Mouse (Mus musculus): Measurements from ENCODE around the gene Ldhb. TPM values are rescaled to one million over a fixed set of nuclear protein-coding genes. Genes with fewer than 3 reads are reported as not detected.

Ldhb gene
- polyA plus RNA-seq (2012; rRNA removed), result 18.1 and 19.0 TPM in 2 replicates

DNA sequence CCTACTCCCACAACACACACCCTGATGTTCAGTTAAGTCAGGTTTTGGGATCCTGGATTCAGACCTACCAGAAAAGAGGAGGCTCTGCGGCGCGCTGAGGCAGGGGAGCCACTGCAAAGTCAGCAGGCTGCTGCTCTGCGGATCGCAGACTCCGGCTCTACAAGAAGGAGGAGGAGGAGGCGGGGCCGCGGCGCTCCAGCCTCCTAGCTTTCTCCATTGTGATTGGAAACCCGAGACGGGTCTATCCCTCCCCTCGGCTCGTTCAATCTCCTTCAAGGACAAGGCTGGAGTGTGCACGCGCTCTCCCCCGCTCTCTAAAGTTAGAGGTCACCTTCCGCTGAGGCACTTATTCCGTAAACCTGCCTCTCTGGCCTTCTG lies at the start of gene Ldhb:
TSS of gene Ldhb (minus strand) at position 173 of the 378 bp plus-strand sequence.

DNA sequence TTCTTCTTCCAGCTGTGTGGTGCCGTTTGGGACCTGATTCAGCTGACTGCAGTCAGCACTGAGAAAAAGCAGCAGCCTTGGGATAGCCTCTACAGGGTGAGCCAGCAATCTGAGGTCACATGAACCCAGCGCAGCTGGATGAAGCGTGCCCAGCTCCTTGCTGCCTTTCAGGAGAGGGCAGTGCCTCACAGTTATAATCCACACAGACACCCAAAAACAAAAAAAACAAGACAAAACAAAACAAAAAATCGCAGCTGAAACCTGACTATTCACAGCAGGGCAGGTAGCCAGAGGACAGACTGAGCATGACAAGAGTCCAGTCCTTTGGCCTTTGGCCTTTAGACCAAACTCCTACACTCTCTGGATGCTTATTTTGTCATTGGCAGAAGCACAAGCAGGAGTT lies 35.0 kb downstream of the Ldhb start, which contains the start of gene Gys2:
TSS of gene Gys2 (minus strand) at position 309 of the 403 bp plus-strand sequence.

Other genes starting within 250 kb of the Ldhb start
- gene Iapp, start 209.5 kb downstream of the Ldhb start, polyA plus RNA-seq (2012; rRNA removed), result 1.3 and 1.8 TPM in 2 replicates
- not detected in 2 replicates for gene Slco1a5, start 185.0 kb downstream of the Ldhb start, polyA plus RNA-seq (2012; rRNA removed)
- 7.0 and 7.2 TPM in 2 replicates for gene Pyroxd1, start 162.3 kb downstream of the Ldhb start, polyA plus RNA-seq (2012; rRNA removed)
- gene Recql, start 120.9 kb downstream of the Ldhb start, polyA plus RNA-seq (2012; rRNA removed), result 2.5 and 3.1 TPM in 2 replicates
- gene Golt1b, start 120.7 kb downstream of the Ldhb start, polyA plus RNA-seq (2012; rRNA removed), result 4.0 and 4.3 TPM in 2 replicates
- gene Spx, start 94.5 kb downstream of the Ldhb start, polyA plus RNA-seq (2012; rRNA removed), result 0.37 and 0.60 TPM in 2 replicates
- gene Gys2, start 34.8 kb downstream of the Ldhb start, polyA plus RNA-seq (2012; rRNA removed), result 0.03 and 0.06 TPM in 2 replicates
- 15.9 and 18.3 TPM in 2 replicates for gene Kcnj8, start 63.7 kb upstream of the Ldhb start, polyA plus RNA-seq (2012; rRNA removed)
- 4.0 and 4.4 TPM in 2 replicates for gene Abcc9, start 194.4 kb upstream of the Ldhb start, polyA plus RNA-seq (2012; rRNA removed)
- gene Cmas, start 248.7 kb upstream of the Ldhb start, polyA plus RNA-seq (2012; rRNA removed), result 186 and 208 TPM in 2 replicates